Mouse (Mus musculus) embryonic fibroblast, embryonic 13.5 days (primary cell): ENCODE measurements around the gene Ctnnd2.

ENCODE experiments used
- CTCF ChIP-seq: IDR thresholded peaks from 2 replicates; pipeline ENCODE4 v1.5.1; 2011; ENCODE audit warnings: mild to moderate bottlenecking, control low read depth, low read length, moderate library complexity, borderline replicate concordance; ENCODE audit not compliant: insufficient read depth
- POLR2A ChIP-seq: IDR thresholded peaks from 2 replicates; pipeline ENCODE4 v1.6.1; 2011; ENCODE audit warnings: low read depth, mild to moderate bottlenecking, control low read depth, low read length, moderate library complexity

DNA sequence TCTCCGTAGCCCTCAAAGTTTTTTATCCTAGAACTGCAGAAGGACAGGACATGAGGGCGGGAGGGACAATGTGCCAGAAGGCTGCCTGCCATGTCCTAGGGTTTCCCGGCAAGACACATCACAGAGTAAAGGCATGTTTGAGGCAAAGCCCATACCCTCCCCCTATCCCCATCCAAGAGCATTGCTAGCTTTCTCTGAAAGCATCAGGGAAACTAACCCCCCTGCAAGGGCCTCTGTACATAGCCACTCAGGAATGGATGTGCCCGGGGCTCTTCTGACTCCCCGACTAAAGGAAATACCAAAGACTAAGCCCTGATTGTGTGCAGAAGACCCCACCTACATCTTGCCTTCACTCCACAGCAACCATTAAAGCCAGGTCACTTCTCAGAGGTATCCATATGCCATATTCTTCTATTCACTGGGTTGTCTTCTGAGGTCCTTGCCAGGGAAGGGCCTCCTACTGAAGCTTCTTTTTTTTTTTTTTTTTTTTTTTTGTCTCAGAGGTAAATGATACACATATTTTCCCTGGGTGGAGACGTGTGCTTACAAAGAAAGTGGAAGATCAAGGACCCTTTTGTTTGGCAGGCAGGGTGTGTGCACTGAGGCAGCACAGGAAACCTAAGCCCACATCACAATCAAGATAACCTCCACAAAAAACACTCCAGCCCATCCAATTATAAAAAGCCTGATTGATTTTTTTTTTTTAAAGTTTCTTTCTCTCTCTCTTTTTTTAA, 489.5 kb downstream of the Ctnnd2 start:
- TF ChIP-seq CTCF (no peak), POLR2A (no peak)
